Mouse (Mus musculus) splenic B cell, adult 2 months (primary cell): ENCODE data around the gene Tefm.
A peak's percentile ranks its signal among the peaks of the same experiment; 100 is the strongest.

ENCODE experiments used
- DNase-seq: peaks from one replicate; pipeline ENCODE4 v3.0.0-alpha.2; 2011; ENCODE audit warnings: low read depth, low spot score
- H3K27me3 ChIP-seq: 2 replicates; pipeline ENCODE4 v1.6.1; 2012; ENCODE audit warnings: mild to moderate bottlenecking, low read length, moderate library complexity, mixed read lengths; ENCODE audit not compliant: control insufficient read depth, poor library complexity, insufficient read depth, severe bottlenecking
- H3K36me3 ChIP-seq: 2 replicates; pipeline ENCODE4 v1.6.1; 2012; ENCODE audit warnings: mild to moderate bottlenecking, low read length, moderate library complexity, mixed read lengths; ENCODE audit not compliant: control insufficient read depth, poor library complexity, insufficient read depth, severe bottlenecking

Tefm gene

DNA sequence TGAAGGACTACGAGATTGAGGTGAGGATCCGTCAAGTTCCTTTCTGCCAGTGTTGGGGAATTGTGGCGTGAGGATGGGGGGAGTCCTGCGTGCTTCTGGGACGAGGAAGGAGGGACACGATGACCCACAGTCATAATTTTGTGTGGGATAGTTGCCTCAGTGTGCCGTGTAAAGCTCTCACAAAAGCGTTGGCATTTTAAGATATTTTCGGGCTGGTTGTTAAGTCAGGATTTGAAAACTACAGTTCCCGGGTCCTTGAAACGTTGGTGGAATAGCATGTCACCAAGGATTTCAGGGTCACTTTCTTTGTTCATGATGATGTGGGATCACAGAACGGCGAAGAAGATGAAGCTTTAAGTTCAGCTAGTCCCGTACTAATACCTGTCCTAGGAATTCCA is 52.2 kb downstream of the Tefm start:
- DNase-seq, result no peak
- H3K36me3 ChIP-seq, result no peaks in the 10 kb centered on the region; the same call in 1 of the 2 replicates
- no peaks in the 10 kb centered on the region for H3K27me3 ChIP-seq

DNA sequence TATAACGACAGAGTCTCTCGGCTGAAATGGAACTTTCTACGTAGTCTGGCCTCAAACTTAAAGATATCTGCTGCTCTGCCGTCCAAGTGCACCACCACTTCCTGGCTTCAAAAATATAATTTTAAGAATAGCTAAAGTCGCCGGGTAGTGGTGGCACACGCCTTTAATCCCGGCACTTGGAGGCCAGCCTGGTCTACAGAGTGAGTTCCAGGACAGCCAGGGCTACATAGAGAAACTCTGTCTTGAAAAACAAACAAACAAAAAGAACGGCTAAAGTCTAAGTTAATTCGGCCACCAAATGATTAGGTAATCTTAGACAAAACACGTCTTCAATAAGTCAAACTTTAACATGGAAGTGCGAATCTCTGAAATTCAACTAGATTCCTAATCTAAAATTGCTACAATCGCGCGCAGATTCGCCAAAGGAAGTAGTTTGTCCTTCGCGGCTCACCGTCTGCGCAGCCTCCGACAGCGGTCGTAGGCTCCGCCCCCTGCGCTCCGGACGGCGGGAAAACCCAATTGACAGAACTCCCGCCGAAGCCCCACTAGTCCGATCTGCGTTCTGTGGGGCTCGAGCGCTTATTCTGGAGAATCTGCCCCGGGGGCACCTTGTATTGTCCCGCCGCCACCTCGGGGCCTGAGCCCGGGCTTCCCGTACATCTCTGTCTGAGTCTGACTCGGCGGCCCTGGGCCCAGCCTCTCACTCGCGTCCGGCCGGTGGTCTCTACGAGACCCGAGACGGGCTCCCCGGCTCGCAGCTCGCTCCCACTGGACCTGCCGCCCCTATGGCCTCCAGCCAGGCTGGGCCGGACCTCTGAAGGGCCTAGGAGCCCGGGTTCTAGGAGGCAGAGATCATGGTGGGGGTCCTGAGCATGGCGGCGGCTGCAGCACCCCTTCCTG is 52.8 kb downstream of the Tefm start, which contains the start of gene Atad5:
Atad5 (plus strand) TSS at position 484 of the 900 bp plus-strand sequence.
- peak; percentile 92 for DNase-seq
- Histone ChIP-seq H3K27me3 (no peaks in the 10 kb centered on the region), H3K36me3 (no peaks in the 10 kb centered on the region)

DNA sequence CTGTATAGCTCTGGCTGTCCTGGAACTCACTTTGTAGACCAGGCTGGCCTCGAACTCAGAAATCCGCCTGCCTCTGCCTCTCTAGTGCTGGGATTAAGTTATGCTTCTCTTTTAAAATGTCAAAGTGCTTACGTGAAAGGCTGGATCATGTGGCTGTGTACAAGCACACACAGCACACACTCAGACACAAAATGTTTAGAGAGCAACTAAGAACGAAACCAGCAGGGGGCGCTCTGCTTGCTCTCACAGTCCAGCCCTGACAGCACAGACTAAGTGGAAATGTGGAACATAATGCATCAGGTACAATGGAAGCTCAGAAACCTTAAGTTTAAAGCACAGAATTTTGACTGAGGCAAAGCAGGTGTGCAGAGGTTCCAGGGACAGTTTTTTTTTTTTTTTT is 55.1 kb downstream of the Tefm start:
- peak; percentile 95 for DNase-seq
- H3K27me3 ChIP-seq, result no peaks in the 10 kb centered on the region
- no peaks in the 10 kb centered on the region for H3K36me3 ChIP-seq
